Mouse (Mus musculus): ENCODE data around the gene Olfr402.
"Not testable (repeated sequence)": the region's sequence is repeated elsewhere in the genome, so short reads cannot be mapped to it uniquely, and the experiment has no call there.

Gene Olfr402

GRCm38 (mm10) chr11:74153229-74153628 is at the start of gene Olfr402:
Gene Olfr402 (plus strand): TSS chr11:74153529.
- DNase-seq: no peak

- no peak for DNase-seq
These were observed 48.3 kb upstream of the Olfr402 start for GRCm38 (mm10) chr11:74105066-74105465.

- DNase-seq: no peak
These were observed 39.9 kb upstream of the Olfr402 start, which contains the start of gene Olfr401 for GRCm38 (mm10) chr11:74113412-74113811. Gene Olfr401 (plus strand): TSS chr11:74113712.

DNA sequence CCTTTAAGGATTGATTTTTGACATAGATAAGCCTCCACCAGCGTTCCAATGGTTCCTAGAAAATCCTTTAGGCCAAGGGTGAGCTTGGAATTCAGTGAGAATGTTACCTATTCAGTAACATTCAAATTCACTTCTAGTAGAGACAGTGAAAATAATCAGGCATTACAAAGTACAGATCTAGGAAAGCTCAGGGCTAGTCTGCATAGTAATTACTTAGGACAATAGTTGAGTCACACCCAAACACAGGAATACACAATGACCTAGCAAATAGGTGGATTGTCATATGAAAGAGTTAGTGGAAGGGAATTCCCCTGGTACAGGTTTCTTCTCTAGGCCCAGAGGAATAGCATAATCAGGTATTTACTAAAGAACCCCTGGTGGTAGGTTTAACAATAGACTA is 13.3 kb upstream of the Olfr402 start:
- not testable (repeated sequence) for DNase-seq

DNA sequence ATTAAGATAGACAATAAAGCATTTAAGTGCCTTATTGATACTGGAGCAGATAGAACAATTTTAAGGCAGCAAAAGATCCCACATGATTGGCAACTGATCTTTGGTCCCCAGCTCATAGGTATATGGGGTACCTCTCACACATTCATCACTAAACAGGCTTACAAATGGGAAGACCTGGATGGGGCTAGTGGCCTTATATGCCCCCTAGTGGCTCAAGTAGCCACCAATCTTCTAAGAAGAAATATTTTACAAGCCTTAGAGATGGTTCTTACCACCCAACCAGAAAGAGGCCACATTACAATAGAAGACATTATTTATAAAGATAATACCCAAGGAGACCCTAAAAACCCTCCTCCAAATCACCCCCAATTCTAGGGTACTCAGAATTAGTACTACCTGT is 7.5 kb upstream of the Olfr402 start:
- DNase-seq: no peak

DNA sequence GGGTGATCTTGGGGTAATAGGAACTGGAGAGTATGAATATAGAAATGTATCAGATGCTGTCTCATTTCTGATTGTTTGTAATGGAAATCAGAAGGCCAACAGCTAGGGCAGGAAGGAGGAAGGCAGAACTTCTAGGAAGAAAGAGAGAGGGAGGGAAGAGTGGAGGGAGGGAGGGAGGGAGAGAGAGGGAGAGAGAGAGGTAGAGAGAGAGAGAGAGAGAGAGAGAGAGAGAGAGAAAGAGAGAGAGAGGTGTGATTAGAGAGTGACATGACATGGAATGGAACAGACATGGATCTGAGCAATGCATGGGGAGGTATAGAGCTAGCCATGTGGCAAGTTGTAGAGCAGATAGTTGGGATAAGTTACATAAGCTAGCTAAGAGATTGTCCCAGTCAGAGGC is 15.4 kb downstream of the Olfr402 start:
- DNase-seq: no peak

DNA sequence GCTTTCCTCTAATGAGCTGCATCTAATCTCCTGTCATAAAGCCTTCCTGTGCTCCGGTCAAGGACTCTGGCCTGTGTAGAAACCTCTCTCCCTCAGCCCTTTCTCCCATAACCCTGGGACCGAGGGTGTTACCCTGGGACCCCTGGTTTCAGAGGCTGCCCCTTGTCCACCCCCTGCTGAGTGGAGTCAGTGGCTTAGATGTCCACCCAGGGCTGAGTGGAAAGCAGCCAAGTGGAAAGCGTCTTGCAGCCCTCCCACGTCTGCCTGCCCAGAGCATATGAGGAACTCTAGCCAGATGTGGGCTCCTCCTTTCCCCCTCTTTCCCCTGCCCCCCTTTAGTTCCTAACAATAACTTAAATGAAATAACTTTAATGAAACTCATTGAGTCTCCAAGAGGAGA is 29.8 kb downstream of the Olfr402 start:
- no peak for DNase-seq

GRCm38 (mm10) chr11:74183745-74184144 is 30.4 kb downstream of the Olfr402 start:
- DNase-seq: no peak

GRCm38 (mm10) chr11:74185949-74186348 is 32.6 kb downstream of the Olfr402 start, which contains the start of gene Olfr403:
Gene Olfr403 (plus strand): TSS chr11:74186249.
- DNase-seq: no peak
